Mouse (Mus musculus) stomach, postnatal 0 days (tissue): ENCODE measurements at regions not wholly inside any gene's neighbourhood (a gene's known extent, or its start where the extent isn't known, plus 50 kb on each side); places are given as distances from the start of the nearest gene placed in this dataset.

Experiments used
- CTCF ChIP-seq: IDR thresholded peaks from 2 replicates; pipeline ENCODE4 v1.5.1; 2016; ENCODE audit warnings: antibody characterized with exemption, low read depth, mild to moderate bottlenecking, moderate library complexity
- EP300 ChIP-seq: optimal IDR thresholded peaks from 2 replicates; pipeline ENCODE3; 2016; ENCODE audit warnings: antibody characterized with exemption

DNA sequence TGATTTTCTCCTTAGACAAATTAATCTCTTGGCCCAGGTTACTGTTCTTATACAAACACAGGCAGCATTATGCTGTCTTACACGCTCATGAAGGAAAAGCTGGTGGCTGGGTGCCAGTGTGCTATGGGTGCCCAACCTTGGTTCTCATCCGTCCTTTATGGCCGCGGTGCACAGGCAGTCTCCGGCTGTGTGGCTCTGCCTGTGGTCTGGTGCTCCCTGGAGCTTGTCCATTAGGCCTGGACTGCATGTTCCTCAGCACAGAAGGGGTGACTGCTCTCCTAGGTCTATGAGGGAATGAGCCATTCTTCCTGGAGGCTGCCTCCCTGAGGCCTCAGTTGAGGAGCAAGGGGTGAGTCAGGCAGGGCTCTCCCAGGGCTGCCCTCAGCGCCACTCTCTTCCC, 111.7 kb upstream of the Klf14 start:
- TF ChIP-seq CTCF (no peak), EP300 (no peak)
